Mouse (Mus musculus): ENCODE data around the gene Lca5l. TPM values are rescaled to one million over a fixed set of nuclear protein-coding genes. Genes with fewer than 3 reads are reported as not detected.

The Lca5l gene
- polyA plus RNA-seq, 1 experiment: 1.0 TPM

- no peak for DNase-seq
- WGBS: 63% methylated on average over 3 of the region's 3 CpGs
- TF ChIP-seq POLR2A (IDR thresholded peaks at IDR 0.05; ENCODE audit: borderline replicate concordance, extremely low read depth, low read depth, low read length): no peak
- TF ChIP-seq CTCF (IDR thresholded peaks at IDR 0.05; ENCODE audit: insufficient read depth, low read length): no peak
- H3K4me1 ChIP-seq (ENCODE audit: control insufficient read depth, insufficient read depth, low read length): no peaks in the 10 kb centered on the region
- H3K4me3 ChIP-seq (replicated peaks; ENCODE audit: extremely low read depth, low read depth, low read length): no peak overlapping the region
Observed at GRCm38 (mm10) chr16:96221959-96222358, 29.9 kb upstream of the Lca5l start.

GRCm38 (mm10) chr16:96221491-96221890 is 29.4 kb upstream of the Lca5l start:
- no peak for DNase-seq
- no peaks in the 10 kb centered on the region for H3K4me1 ChIP-seq (ENCODE audit: control insufficient read depth, insufficient read depth, low read length)
- WGBS: 45% methylated on average over 5 of the region's 5 CpGs
- TF ChIP-seq CTCF (IDR thresholded peaks at IDR 0.05; ENCODE audit: insufficient read depth, low read length): no peak
- TF ChIP-seq POLR2A (IDR thresholded peaks at IDR 0.05; ENCODE audit: borderline replicate concordance, extremely low read depth, low read depth, low read length): no peak
- H3K4me3 ChIP-seq (replicated peaks; ENCODE audit: extremely low read depth, low read depth, low read length): no peak overlapping the region

- no peak for DNase-seq
- Histone ChIP-seq H3K4me3 (replicated peaks; ENCODE audit: extremely low read depth, low read depth, low read length) (no peak overlapping the region), H3K4me1 (ENCODE audit: control insufficient read depth, insufficient read depth, low read length) (no peaks in the 10 kb centered on the region; the same call in 1 of the 2 replicates)
- no peak for TF ChIP-seq CTCF (IDR thresholded peaks at IDR 0.05; ENCODE audit: insufficient read depth, low read length)
- no peak for TF ChIP-seq POLR2A (IDR thresholded peaks at IDR 0.05; ENCODE audit: borderline replicate concordance, extremely low read depth, low read depth, low read length)
- 94% methylated on average over 4 of the region's 4 CpGs for WGBS
Observed at GRCm38 (mm10) chr16:96213027-96213426, 21.0 kb upstream of the Lca5l start.

GRCm38 (mm10) chr16:96210856-96211255 is 18.8 kb upstream of the Lca5l start:
- TF ChIP-seq CTCF (IDR thresholded peaks at IDR 0.05; ENCODE audit: insufficient read depth, low read length) (no peak), POLR2A (IDR thresholded peaks at IDR 0.05; ENCODE audit: borderline replicate concordance, extremely low read depth, low read depth, low read length) (no peak)
- WGBS: 74% methylated on average over 7 of the region's 7 CpGs
- no peak for DNase-seq

GRCm38 (mm10) chr16:96209789-96210188 is 17.7 kb upstream of the Lca5l start:
- WGBS: 85% methylated on average over 10 of the region's 10 CpGs
- H3K4me3 ChIP-seq (replicated peaks; ENCODE audit: extremely low read depth, low read depth, low read length): no peak overlapping the region
- no peaks in the 10 kb centered on the region; the same call in 1 of the 2 replicates for H3K4me1 ChIP-seq (ENCODE audit: control insufficient read depth, insufficient read depth, low read length)
- no peak for DNase-seq
- TF ChIP-seq CTCF (IDR thresholded peaks at IDR 0.05; ENCODE audit: insufficient read depth, low read length) (no peak), POLR2A (IDR thresholded peaks at IDR 0.05; ENCODE audit: borderline replicate concordance, extremely low read depth, low read depth, low read length) (no peak)

More at GRCm38 (mm10) chr16:96210856-96211255, 18.8 kb upstream of the Lca5l start:
- Histone ChIP-seq H3K4me3 (replicated peaks; ENCODE audit: extremely low read depth, low read depth, low read length) (no peak overlapping the region), H3K4me1 (ENCODE audit: control insufficient read depth, insufficient read depth, low read length) (no peaks in the 10 kb centered on the region; the same call in 1 of the 2 replicates)

- WGBS: 78% methylated on average over 11 of the region's 11 CpGs
- Histone ChIP-seq H3K4me3 (replicated peaks; ENCODE audit: extremely low read depth, low read depth, low read length) (no peak overlapping the region), H3K4me1 (ENCODE audit: control insufficient read depth, insufficient read depth, low read length) (no peaks in the 10 kb centered on the region)
- TF ChIP-seq POLR2A (IDR thresholded peaks at IDR 0.05; ENCODE audit: borderline replicate concordance, extremely low read depth, low read depth, low read length): no peak
- TF ChIP-seq CTCF (IDR thresholded peaks at IDR 0.05; ENCODE audit: insufficient read depth, low read length): no peak
- no peak for DNase-seq
Observed at GRCm38 (mm10) chr16:96201485-96202232, 9.6 kb upstream of the Lca5l start.

GRCm38 (mm10) chr16:96200702-96201028 is 8.6 kb upstream of the Lca5l start:
- Histone ChIP-seq H3K4me1 (ENCODE audit: control insufficient read depth, insufficient read depth, low read length) (no peaks in the 10 kb centered on the region), H3K4me3 (replicated peaks; ENCODE audit: extremely low read depth, low read depth, low read length) (no peak overlapping the region)
- WGBS: 40% methylated on average over 9 of the region's 9 CpGs
- no peak for DNase-seq
- TF ChIP-seq POLR2A (IDR thresholded peaks at IDR 0.05; ENCODE audit: borderline replicate concordance, extremely low read depth, low read depth, low read length) (no peak), CTCF (IDR thresholded peaks at IDR 0.05; ENCODE audit: insufficient read depth, low read length) (no peak)

- TF ChIP-seq POLR2A (IDR thresholded peaks at IDR 0.05; ENCODE audit: borderline replicate concordance, extremely low read depth, low read depth, low read length): no peak
- TF ChIP-seq CTCF (IDR thresholded peaks at IDR 0.05; ENCODE audit: insufficient read depth, low read length): no peak
- peak; percentile 63 for DNase-seq
- Histone ChIP-seq H3K4me3 (replicated peaks; ENCODE audit: extremely low read depth, low read depth, low read length) (peak within 1 kb of the TSS; percentile 38), H3K4me1 (ENCODE audit: control insufficient read depth, insufficient read depth, low read length) (no peaks in the 10 kb centered on the region)
- WGBS: 5% methylated on average over 20 of the region's 20 CpGs
Observed at GRCm38 (mm10) chr16:96199913-96200701, 8.0 kb upstream of the Lca5l start, which contains the start of gene Sh3bgr. Gene Sh3bgr (plus strand): TSS chr16:96200450.

GRCm38 (mm10) chr16:96187619-96188018 is 4.5 kb downstream of the Lca5l start:
- WGBS: 80% methylated on average over 5 of the region's 5 CpGs
- TF ChIP-seq POLR2A (IDR thresholded peaks at IDR 0.05; ENCODE audit: borderline replicate concordance, extremely low read depth, low read depth, low read length) (no peak), CTCF (IDR thresholded peaks at IDR 0.05; ENCODE audit: insufficient read depth, low read length) (no peak)
- Histone ChIP-seq H3K4me3 (replicated peaks; ENCODE audit: extremely low read depth, low read depth, low read length) (no peak overlapping the region), H3K4me1 (ENCODE audit: control insufficient read depth, insufficient read depth, low read length) (no peaks in the 10 kb centered on the region; the same call in 1 of the 2 replicates)
- DNase-seq: no peak
